Mouse (Mus musculus) lung, embryonic 14.5 days (tissue): Measurements from ENCODE around the gene Clcn2. TPM values are rescaled to one million over a fixed set of nuclear protein-coding genes. Genes with fewer than 3 reads are reported as not detected.

ENCODE experiments used
- ATAC-seq: fragments of 200-750 bp; cut with Nextera tagmentation; 2 replicates; pipeline ENCODE4 v1.8.0; 2017; ENCODE audit warnings: mild to moderate bottlenecking, moderate TSS enrichment, moderate library complexity; ENCODE audit not compliant: insufficient read depth
- DNase-seq: peaks from one replicate; pipeline ENCODE4 v3.0.0-alpha.2; 2015
- H3K27ac ChIP-seq: fragments of 300-500 bp; sonication (generic); 2 replicates; pipeline ENCODE4 v1.5.1; 2014; ENCODE audit warnings: low read depth, mild to moderate bottlenecking, moderate library complexity
- H3K27me3 ChIP-seq: fragments of 300-500 bp; sonication (generic); 2 replicates; pipeline ENCODE4 v1.6.1; 2014; ENCODE audit warnings: low read length, control low read depth; ENCODE audit not compliant: insufficient read depth
- H3K36me3 ChIP-seq: fragments of 300-500 bp; sonication (generic); 2 replicates; pipeline ENCODE4 v1.6.1; 2014; ENCODE audit warnings: control low read depth; ENCODE audit not compliant: insufficient read depth
- H3K4me1 ChIP-seq: fragments of 300-500 bp; sonication (generic); 2 replicates; pipeline ENCODE4 v1.6.1; 2014; ENCODE audit warnings: antibody characterized with exemption, control low read depth; ENCODE audit not compliant: insufficient read depth
- H3K4me2 ChIP-seq: fragments of 300-500 bp; sonication (generic); 2 replicates; pipeline ENCODE4 v1.6.1; 2014; ENCODE audit warnings: mild to moderate bottlenecking
- H3K4me3 ChIP-seq: fragments of 300-500 bp; sonication (generic); 2 replicates; pipeline ENCODE4 v1.5.1; 2014; ENCODE audit warnings: low read depth, low read length
- H3K9ac ChIP-seq: fragments of 300-500 bp; sonication (generic); 2 replicates; pipeline ENCODE4 v1.6.1; 2014
- H3K9me3 ChIP-seq: fragments of 300-500 bp; sonication (generic); 2 replicates; pipeline ENCODE4 v1.6.1; 2016; ENCODE audit warnings: low read depth, low read length, control low read depth
- CTCF ChIP-seq: IDR thresholded peaks from 2 replicates; pipeline ENCODE4 v1.5.1; 2016; ENCODE audit warnings: antibody characterized with exemption, low read depth
- WGBS: fragments of 180-500 bp; shearing (Covaris S2); extraction: QIAGEN DNeasy Blood & Tissue Kit; methylation state at CpG from one replicate; pipeline ENCODE4 v1.1.7; 2014; 5-methylcytosine and 5-hydroxymethylcytosine counted together
- polyA plus RNA-seq: library from polyadenylated mRNA; unstranded; fragments of >200 nt; fragmentation: Nextera tagmentation; extraction: Ambion mirVana; gene quantifications from 2 replicates; pipeline ENCODE4 v1.2.1, GENCODE M21; 2014

The Clcn2 gene
- polyA plus RNA-seq, 1 experiment from 2014 or later = 10.1 TPM

GRCm38 (mm10) chr16:20732251-20732924, 14.8 kb upstream of the Clcn2 start:
- Histone ChIP-seq H3K9ac (peak overlapping the region; percentile 74), H3K4me1 (no peaks in the 10 kb centered on the region), H3K27ac (peak overlapping the region; percentile 73), H3K4me3 (peak overlapping the region; percentile 59), H3K36me3 (no peaks in the 10 kb centered on the region), H3K27me3 (peaks cover 31% of the 10 kb centered on the region), H3K4me2 (peak overlapping the region; percentile 97), H3K9me3 (no peaks in the 10 kb centered on the region)
- ATAC-seq (peak; percentile 35), DNase-seq (peak; percentile 38)
- 2% methylated on average over 24 of the region's 30 CpGs for WGBS
- no peak; the same call in 1 of the 2 replicates for TF ChIP-seq CTCF

- no peak for TF ChIP-seq CTCF
- H3K4me2 ChIP-seq = no peak overlapping the region
- no peak for DNase-seq
- H3K27me3 ChIP-seq = peaks cover 31% of the 10 kb centered on the region
- H3K27ac ChIP-seq = 0 out of 2 replicates have a peak overlapping the region, but pooled peaks have one; percentile 61
- WGBS = 57% methylated on average over 5 of the region's 5 CpGs
- ATAC-seq = no peak
- no peaks in the 10 kb centered on the region for H3K9me3 ChIP-seq
- no peak overlapping the region for H3K9ac ChIP-seq
- no peaks in the 10 kb centered on the region for H3K4me1 ChIP-seq
- H3K4me3 ChIP-seq = no peak overlapping the region
- no peaks in the 10 kb centered on the region for H3K36me3 ChIP-seq
These were observed 14.1 kb upstream of the Clcn2 start for GRCm38 (mm10) chr16:20731688-20732087.

GRCm38 (mm10) chr16:20730293-20730711, 12.8 kb upstream of the Clcn2 start:
- no peak for TF ChIP-seq CTCF
- H3K9me3 ChIP-seq = no peaks in the 10 kb centered on the region
- no peak overlapping the region for H3K4me3 ChIP-seq
- ATAC-seq = no peak
- H3K27ac ChIP-seq = no peak overlapping the region
- no peak for DNase-seq
- 33% methylated on average over 5 of the region's 5 CpGs for WGBS
- H3K4me2 ChIP-seq = no peak overlapping the region
- H3K36me3 ChIP-seq = no peaks in the 10 kb centered on the region
- H3K4me1 ChIP-seq = no peaks in the 10 kb centered on the region
- no peak overlapping the region for H3K9ac ChIP-seq
- peaks cover 23% of the 10 kb centered on the region for H3K27me3 ChIP-seq

- H3K4me1 ChIP-seq = no peaks in the 10 kb centered on the region
- 56% methylated on average over 1 of the region's 1 CpGs for WGBS
- H3K27me3 ChIP-seq = no peaks in the 10 kb centered on the region
- H3K27ac ChIP-seq = no peak overlapping the region
- no peak for ATAC-seq
- H3K9me3 ChIP-seq = no peaks in the 10 kb centered on the region
- H3K36me3 ChIP-seq = peaks cover 11% of the 10 kb centered on the region; the same call in 1 of the 2 replicates
- H3K4me3 ChIP-seq = no peak overlapping the region
- no peak for DNase-seq
- no peak overlapping the region for H3K9ac ChIP-seq
- no peak for TF ChIP-seq CTCF
- H3K4me2 ChIP-seq = no peak overlapping the region
These were observed 8.8 kb upstream of the Clcn2 start for GRCm38 (mm10) chr16:20726384-20726783.

GRCm38 (mm10) chr16:20725750-20726149, 8.2 kb upstream of the Clcn2 start:
- Histone ChIP-seq H3K27me3 (no peaks in the 10 kb centered on the region), H3K4me2 (no peak overlapping the region), H3K27ac (no peak overlapping the region), H3K4me1 (no peaks in the 10 kb centered on the region), H3K36me3 (peaks cover 17% of the 10 kb centered on the region; the same call in 1 of the 2 replicates), H3K9ac (no peak overlapping the region), H3K9me3 (no peaks in the 10 kb centered on the region), H3K4me3 (no peak overlapping the region)
- TF ChIP-seq CTCF = no peak
- DNase-seq = no peak
- no peak for ATAC-seq
- 76% methylated on average over 4 of the region's 4 CpGs for WGBS

- TF ChIP-seq CTCF = no peak
- Histone ChIP-seq H3K9ac (no peak overlapping the region), H3K27ac (no peak overlapping the region), H3K4me1 (no peaks in the 10 kb centered on the region), H3K36me3 (peaks cover 21% of the 10 kb centered on the region), H3K4me2 (no peak overlapping the region), H3K4me3 (no peak overlapping the region), H3K27me3 (no peaks in the 10 kb centered on the region), H3K9me3 (no peaks in the 10 kb centered on the region)
- ATAC-seq (no peak), DNase-seq (no peak)
- WGBS = 74% methylated on average over 7 of the region's 7 CpGs
These were observed 7.8 kb upstream of the Clcn2 start for GRCm38 (mm10) chr16:20725321-20725720.

GRCm38 (mm10) chr16:20724338-20724748, 6.8 kb upstream of the Clcn2 start:
- no peaks in the 10 kb centered on the region for H3K27me3 ChIP-seq
- H3K4me1 ChIP-seq = no peaks in the 10 kb centered on the region
- H3K36me3 ChIP-seq = peaks cover 29% of the 10 kb centered on the region
- 30% methylated on average over 5 of the region's 5 CpGs for WGBS
- H3K4me3 ChIP-seq = no peak overlapping the region
- no peaks in the 10 kb centered on the region for H3K9me3 ChIP-seq
- ATAC-seq (peak; percentile 84; the same call in 1 of the 2 replicates), DNase-seq (peak; percentile 85)
- H3K9ac ChIP-seq = no peak overlapping the region
- H3K4me2 ChIP-seq = no peak overlapping the region
- TF ChIP-seq CTCF = peak; percentile 93
- no peak overlapping the region for H3K27ac ChIP-seq
